Mouse (Mus musculus): ENCODE measurements around the gene Ssr4.
"Not testable (repeated sequence)": the region's sequence is repeated elsewhere in the genome, so short reads cannot be mapped to it uniquely, and the experiment has no call there.

The Ssr4 gene

GRCm38 (mm10) chrX:73786364-73787224, at the start of gene Ssr4, which contains the start of gene Idh3g:
Ssr4 (plus strand) TSS chrX:73787028.
Idh3g (minus strand) TSS chrX:73786897.
- DNase-seq, result peak; percentile 90 to 93

DNA sequence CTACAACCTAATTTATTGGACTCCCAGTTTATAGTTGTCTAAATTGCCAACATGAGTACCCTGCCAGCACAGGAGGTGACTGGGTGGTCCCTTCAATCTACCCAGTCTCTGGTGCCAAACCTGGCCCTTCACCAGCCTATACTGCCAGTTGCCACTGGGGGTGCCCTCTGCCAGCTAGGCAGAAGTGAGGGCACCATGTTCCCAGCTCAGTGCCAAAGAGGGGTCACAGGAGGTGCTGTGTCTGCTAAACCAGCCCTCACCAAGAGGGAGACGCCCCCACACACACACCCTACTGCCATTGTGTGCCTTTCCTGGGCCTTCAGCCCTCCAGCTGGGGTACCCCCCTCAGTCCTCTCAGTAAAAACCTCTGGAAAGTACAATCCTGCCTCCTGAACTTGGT, 48.7 kb upstream of the Ssr4 start:
- peak in 1 of 2 experiments; percentile 33 for DNase-seq

DNA sequence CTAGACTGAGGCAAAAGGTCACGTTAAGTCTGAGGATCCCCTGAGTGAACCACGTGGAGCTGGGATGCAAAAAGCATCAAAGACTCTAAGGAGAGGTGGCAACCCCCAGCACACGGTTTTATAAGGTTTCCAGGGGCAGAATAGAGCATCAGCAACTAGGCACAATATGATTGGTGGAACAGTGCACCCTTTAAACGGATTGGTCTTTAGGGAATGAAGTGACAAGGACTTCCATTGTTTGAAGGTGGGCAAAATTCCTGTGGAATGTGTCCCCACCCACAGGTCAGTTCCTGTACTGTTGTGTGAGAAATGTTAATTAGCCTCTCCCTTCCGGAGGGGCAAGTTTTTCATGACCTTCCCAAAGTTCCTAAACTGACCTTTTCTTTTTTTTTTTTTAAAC, 47.7 kb upstream of the Ssr4 start:
- DNase-seq, result no peak

- not testable (repeated sequence) for DNase-seq
These were observed 47.0 kb upstream of the Ssr4 start for GRCm38 (mm10) chrX:73739841-73740240.

GRCm38 (mm10) chrX:73744774-73745481, 41.9 kb upstream of the Ssr4 start:
- DNase-seq, result no peak

- DNase-seq, result no peak
These were observed 37.9 kb upstream of the Ssr4 start for GRCm38 (mm10) chrX:73748977-73749376.

DNA sequence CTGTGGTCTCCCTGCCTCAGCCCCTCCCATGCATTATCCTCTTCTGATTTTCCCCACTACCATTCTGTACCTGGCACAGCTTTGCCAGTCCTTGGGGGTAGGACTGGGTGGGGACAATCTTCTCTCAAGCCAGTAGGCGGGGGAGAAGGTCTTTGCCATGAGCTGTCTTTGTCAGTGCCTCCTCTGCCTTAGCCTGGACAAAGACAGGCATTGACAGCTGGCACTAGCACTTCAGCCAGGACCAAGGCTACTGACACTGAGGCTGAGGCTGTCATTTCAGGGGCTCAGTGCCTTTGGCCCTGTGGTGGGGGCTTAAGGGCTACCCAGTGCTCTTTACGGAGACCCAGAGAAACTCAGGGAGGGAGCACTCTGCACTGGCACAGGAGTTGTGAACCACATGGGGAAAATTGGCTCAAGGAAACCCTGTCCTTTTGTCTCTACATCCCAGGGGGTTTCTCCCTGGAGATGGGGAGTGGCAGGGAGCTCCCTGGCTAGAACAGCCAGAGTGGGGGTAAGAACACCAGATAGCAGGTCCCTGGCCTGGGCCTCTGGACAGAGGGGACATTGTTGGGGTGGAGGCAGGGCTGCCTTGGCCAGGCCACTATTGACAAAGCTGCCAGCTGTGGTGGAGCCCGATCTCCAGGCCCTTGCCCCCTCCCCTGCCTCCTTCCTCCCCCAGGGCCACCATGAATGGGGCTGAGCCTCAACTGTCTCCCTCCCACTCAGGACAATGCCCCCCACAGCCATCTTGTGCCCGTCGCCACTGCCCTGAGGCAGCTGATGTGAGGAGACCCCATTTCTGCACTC, 30.3 kb upstream of the Ssr4 start, which contains the start of gene Plxnb3:
TSS of gene Plxnb3 (plus strand) at position 757 of the 807 bp plus-strand sequence.
- DNase-seq, result no peak

GRCm38 (mm10) chrX:73758611-73759290, 28.1 kb upstream of the Ssr4 start:
- peak; percentile 60 to 72 for DNase-seq

- peak in 1 of 2 experiments; percentile 56 for DNase-seq
These were observed 21.5 kb upstream of the Ssr4 start for GRCm38 (mm10) chrX:73765311-73765710.

- peak in 1 of 2 experiments; percentile 37 for DNase-seq
These were observed 19.6 kb upstream of the Ssr4 start for GRCm38 (mm10) chrX:73767267-73767666.

- no peak for DNase-seq
These were observed 12.6 kb upstream of the Ssr4 start, which contains the start of gene Srpk3 for GRCm38 (mm10) chrX:73774168-73774760. Srpk3 (plus strand) TSS chrX:73774405.

GRCm38 (mm10) chrX:73774802-73775483, 11.9 kb upstream of the Ssr4 start:
- DNase-seq, result no peak

GRCm38 (mm10) chrX:73782227-73782626, 4.6 kb upstream of the Ssr4 start:
- no peak for DNase-seq

GRCm38 (mm10) chrX:73785666-73786065, 1.2 kb upstream of the Ssr4 start:
- no peak for DNase-seq

GRCm38 (mm10) chrX:73787225-73787558, 364 bp downstream of the Ssr4 start:
- DNase-seq, result no peak

DNA sequence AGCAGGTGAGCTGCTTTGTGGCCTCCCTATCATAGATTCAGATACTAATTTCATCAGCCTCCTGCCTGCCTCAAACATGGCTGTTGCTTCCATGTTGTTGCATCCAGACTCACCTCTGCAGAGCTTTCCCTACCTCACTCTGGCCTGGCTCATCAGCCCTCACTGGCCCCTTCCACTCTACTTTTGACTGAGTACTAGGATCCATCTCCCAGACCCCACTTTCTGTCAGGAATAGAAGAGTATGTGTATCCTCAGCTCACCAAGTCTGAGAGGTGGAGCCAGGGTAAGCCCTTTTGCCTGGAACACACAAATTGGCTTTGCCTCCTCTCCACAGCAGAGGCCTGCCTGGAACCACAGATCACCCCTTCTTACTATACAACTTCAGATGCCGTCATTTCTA, 1.7 kb downstream of the Ssr4 start:
- no peak for DNase-seq

DNA sequence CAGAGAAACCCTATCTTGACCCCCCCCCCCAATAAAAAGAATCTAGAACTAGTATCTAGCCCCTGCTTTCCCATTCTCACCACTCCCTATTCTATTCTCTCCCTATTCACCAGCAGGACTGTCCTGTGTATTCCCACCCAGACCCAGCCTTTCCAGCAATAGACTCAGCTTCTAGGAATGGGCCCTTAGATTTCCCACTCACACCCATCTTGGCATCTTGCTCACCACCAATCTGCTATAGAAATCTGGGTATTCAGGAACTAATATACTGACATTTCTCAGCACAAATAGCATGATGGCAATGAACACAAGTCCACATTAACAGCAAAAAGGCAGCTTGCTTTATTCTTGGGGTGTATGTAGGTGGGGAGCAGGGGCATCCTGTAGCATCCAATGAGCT, 6.2 kb downstream of the Ssr4 start:
- no peak for DNase-seq

DNA sequence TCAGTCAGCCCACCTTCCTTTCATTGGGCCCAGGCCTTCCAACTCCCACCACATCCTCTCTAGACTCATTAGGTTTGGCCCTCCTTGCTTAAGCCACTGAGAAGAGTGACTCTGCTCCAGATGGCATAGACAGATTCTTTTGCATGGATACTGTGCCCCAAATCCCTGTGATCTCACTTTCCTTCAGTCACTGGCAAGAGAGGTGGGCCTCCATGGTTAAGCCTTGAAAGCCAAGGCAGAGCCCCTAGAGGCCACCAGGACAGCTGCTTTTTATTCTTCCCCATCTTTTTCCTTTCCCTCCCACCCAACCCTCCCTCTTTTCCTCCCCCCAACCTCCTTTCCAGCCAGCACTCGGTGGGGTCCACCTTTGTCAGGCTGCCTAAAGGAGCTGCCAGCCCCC, 6.7 kb downstream of the Ssr4 start:
- no peak for DNase-seq

GRCm38 (mm10) chrX:73797511-73797910, 10.7 kb downstream of the Ssr4 start:
- DNase-seq, result no peak

- DNase-seq, result peak; percentile 84 to 88
These were observed 11.7 kb downstream of the Ssr4 start for GRCm38 (mm10) chrX:73798502-73798901.

GRCm38 (mm10) chrX:73805814-73806213, 19.0 kb downstream of the Ssr4 start:
- DNase-seq, result no peak
